Mouse (Mus musculus): ENCODE data around the gene Terb1.

Gene Terb1

GRCm38 (mm10) chr8:104411972-104412371, 97.7 kb downstream of the Terb1 start:
- no peak for DNase-seq (ENCODE audit: low spot score in 2 of 2)

DNA sequence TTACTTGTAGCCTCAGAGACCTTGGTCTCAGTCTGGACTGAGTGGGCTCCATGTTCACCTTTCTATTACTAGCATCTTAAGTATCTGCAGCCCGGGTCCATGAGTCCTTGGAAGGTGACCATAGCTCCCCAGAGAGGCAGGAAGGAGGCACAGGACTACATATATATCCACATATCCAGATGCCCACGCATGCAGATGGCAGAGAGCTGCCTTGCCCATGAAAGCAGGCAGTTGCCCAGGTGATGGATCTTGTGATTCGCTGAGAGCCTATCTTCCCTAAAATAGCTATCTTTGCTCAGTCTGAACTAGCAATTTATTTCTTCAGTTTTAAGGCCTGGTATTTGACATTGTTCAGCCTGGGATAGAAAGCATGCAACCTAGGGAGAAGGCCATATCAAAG, 98.2 kb downstream of the Terb1 start:
- no peak for DNase-seq (ENCODE audit: low spot score in 2 of 2)

- no peak for DNase-seq (ENCODE audit: low spot score in 2 of 2)
Observed at GRCm38 (mm10) chr8:104410628-104411273, 99.0 kb downstream of the Terb1 start.

DNA sequence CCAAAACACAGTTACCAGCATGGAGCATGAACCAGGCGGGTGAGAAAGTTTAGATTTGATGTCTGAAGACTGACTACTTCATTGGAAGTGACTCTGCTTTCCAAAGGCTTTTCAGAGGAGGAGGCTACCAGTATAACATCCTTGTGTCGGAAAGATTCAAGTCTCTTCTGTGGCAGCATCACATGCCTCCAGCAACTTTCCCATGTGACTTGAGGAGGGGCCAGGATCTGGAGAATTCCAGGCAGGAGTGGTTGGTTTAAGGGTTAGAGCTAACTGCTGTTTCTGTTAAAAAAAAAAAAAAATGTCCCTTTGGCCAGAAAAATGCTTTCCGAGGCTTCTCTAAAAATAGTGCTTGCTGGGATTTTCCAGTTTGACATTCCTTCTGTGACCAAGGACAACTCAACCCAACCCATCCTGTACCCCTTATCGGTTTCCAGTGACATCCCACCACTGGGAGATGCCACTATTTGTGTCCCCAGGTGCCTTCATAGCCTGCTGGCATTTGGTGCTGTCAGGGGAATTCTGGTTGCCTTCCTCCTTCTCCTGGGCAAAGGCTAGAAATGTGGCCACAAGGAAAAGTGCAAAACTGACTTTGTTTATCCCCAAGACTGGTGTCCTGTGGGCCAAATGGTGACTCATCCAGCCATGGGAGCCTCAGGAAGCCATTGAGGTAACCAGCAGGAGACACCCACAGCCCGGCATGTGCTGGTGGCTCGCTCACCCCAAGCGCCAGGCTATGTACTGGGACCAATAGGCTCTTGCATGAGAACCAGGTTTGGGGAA, 101.2 kb downstream of the Terb1 start:
- no peak for DNase-seq (ENCODE audit: low spot score in 2 of 2)

GRCm38 (mm10) chr8:104406340-104407128, 103.2 kb downstream of the Terb1 start:
- no peak for DNase-seq (ENCODE audit: low spot score in 2 of 2)

DNA sequence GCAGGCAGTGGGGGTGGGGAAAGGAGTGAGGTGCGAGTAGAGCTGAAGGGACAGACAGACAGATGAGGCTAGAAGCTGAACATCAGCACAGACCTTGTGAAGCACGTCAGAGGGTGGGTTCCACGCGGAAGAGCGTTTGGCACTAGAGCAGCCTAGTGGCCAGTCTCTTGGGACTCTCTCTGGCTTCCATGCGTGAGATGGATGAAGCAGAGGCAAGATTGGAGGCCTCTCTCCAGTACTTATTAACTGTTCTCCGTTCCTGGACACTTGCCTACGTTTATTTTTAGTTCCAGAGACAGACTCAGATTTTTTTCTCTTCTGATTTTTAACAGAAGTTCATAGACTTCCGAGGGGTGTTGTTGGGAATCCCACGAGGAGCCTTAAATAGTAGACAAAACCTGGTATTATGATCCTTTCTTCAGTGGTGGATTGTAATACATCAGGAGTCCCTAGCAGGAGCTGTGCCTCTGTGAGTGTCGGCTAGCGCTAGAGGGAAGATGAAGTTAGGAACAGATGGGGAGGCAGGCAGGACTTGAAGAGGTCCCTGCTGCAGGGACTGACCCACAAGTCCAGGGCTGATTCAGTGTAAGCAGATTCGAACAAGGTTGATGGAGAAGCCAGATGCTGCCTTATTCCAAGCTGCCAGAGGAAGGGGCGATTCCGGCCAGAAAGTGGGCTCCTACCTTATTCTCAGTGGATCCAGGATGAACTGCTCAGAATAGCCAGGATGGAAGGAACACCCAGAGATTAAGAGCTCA, 104.1 kb downstream of the Terb1 start:
- DNase-seq (ENCODE audit: low spot score in 2 of 2) = no peak

- no peak for DNase-seq (ENCODE audit: low spot score in 2 of 2)
Observed at GRCm38 (mm10) chr8:104403596-104403995, 106.1 kb downstream of the Terb1 start.

All from cerebellum, postnatal 4 days (tissue).